In genomic region chr6:29031216-29031615, GRCm38 (mm10) we compare ENCODE assay signal across 8 mouse cellular contexts. TPM values are rescaled to one million over a fixed set of nuclear protein-coding genes. Genes with fewer than 3 reads are reported as not detected.
DNase-seq lines count a peak whose midpoint lies in the region; ATAC-seq and TF ChIP-seq lines count a peak whose summit lies in the region.

No protein-coding gene starts in this region.

- H3K27ac ChIP-seq in limb, embryonic 13.5 days: no peak overlapping the region
- no peak overlapping the region for H3K27ac ChIP-seq in limb, embryonic 10.5 days
- H3K27ac ChIP-seq in gastrocnemius, adult 2 months: no peak overlapping the region

- TF ChIP-seq CTCF in gastrocnemius, adult 2 months (IDR thresholded peaks at IDR 0.05): no peak

- peaks cover 4% of the 10 kb centered on the region; the same call in 1 of the 2 replicates for H3K4me1 ChIP-seq in limb, embryonic 13.5 days
- H3K4me1 ChIP-seq in limb, embryonic 10.5 days: peaks cover 10% of the 10 kb centered on the region; the same call in 1 of the 2 replicates

- intact Hi-C loops in gastrocnemius, adult 2 months (cut with DNase I): no loop called here

- peaks cover 9% of the 10 kb centered on the region for H3K9me3 ChIP-seq in limb, embryonic 13.5 days
- peaks cover 3% of the 10 kb centered on the region; the same call in 1 of the 2 replicates for H3K9me3 ChIP-seq in limb, embryonic 10.5 days (replicated peaks)

- 67% methylated on average over 6 of the region's 6 CpGs for WGBS in limb, embryonic 13.5 days
- WGBS in limb, embryonic 10.5 days: 76% methylated on average over 6 of the region's 6 CpGs

- no peak overlapping the region for H3K4me3 ChIP-seq in limb, embryonic 13.5 days
- H3K4me3 ChIP-seq in limb, embryonic 10.5 days: no peak overlapping the region
- no peak overlapping the region for H3K4me3 ChIP-seq in gastrocnemius, adult 2 months

- no peak overlapping the region for H3K9ac ChIP-seq in limb, embryonic 13.5 days

- H3K27me3 ChIP-seq in limb, embryonic 13.5 days: peaks cover 9% of the 10 kb centered on the region
- peaks cover 11% of the 10 kb centered on the region for H3K27me3 ChIP-seq in limb, embryonic 10.5 days (ENCODE audit: low read depth, poor library complexity, severe bottlenecking)

- no peak for DNase-seq in limb, embryonic 10.5 days (ENCODE audit: low spot score)
- DNase-seq in brain, adult 2 months (ENCODE audit: low read depth, low spot score): peak; percentile 90
- peak; percentile 59 for DNase-seq in gastrocnemius, adult 2 months
- DNase-seq in kidney, postnatal 25 days: peak; percentile 63 to 73
- DNase-seq in ovary, postnatal 36 days (ENCODE audit: low spot score): peak; percentile 82
- no peak for DNase-seq in embryo, embryonic 11 days
- no peak for DNase-seq in layer of hippocampus, adult 11-12 months (ENCODE audit: low spot score)

- ATAC-seq in limb, embryonic 13.5 days (ENCODE audit: low FRiP score, low read depth): peak; percentile 36; the same call in 1 of the 2 replicates

- no peaks in the 10 kb centered on the region for H3K36me3 ChIP-seq in limb, embryonic 13.5 days
- H3K36me3 ChIP-seq in limb, embryonic 10.5 days: no peaks in the 10 kb centered on the region

- H3K4me2 ChIP-seq in limb, embryonic 13.5 days (replicated peaks): no peak overlapping the region

RNA-seq across cellular contexts. Expression of gene Lep, which starts 28.8 kb away (rescaled TPM):
- polyA plus RNA-seq in limb, embryonic 13.5 days (2015; fragmentation: Nextera tagmentation; extraction: Ambion mirVana): not detected in 2 replicates
- polyA plus RNA-seq in limb, embryonic 10.5 days (2016; fragmentation: Nextera tagmentation; extraction: Ambion mirVana): not detected in 2 replicates
- total RNA-seq in gastrocnemius, adult 2 months (2021): under 1 TPM; 0.08 to 0.59 TPM

Comparison
In these comparisons a context has a peak if more than half of its experiments do, and no peak if none do; other contexts are left out.
1. DNase-seq: peak in brain, adult 2 months (single experiment), gastrocnemius, adult 2 months (single experiment), kidney, postnatal 25 days (2 of 2) and ovary, postnatal 36 days (single experiment); none in limb, embryonic 10.5 days (single experiment), embryo, embryonic 11 days (single experiment) and layer of hippocampus, adult 11-12 months (single experiment).